Comparison of ENCODE assay signal across 8 mouse cellular contexts in genomic region chr4:101354086-101354855, GRCm38 (mm10).
DNase-seq lines count a peak whose midpoint lies in the region; ATAC-seq and TF ChIP-seq lines count a peak whose summit lies in the region.

No protein-coding gene starts in this region.

- 25% methylated on average over 7 of the region's 7 CpGs for WGBS in embryonic facial prominence, embryonic 14.5 days
- 24% methylated on average over 7 of the region's 7 CpGs for WGBS in hindbrain, embryonic 16.5 days

- no peaks in the 10 kb centered on the region for H3K36me3 ChIP-seq in embryonic facial prominence, embryonic 14.5 days (ENCODE audit: control insufficient read depth, insufficient read depth, low read length)
- no peaks in the 10 kb centered on the region for H3K36me3 ChIP-seq in hindbrain, embryonic 16.5 days (ENCODE audit: control insufficient read depth, insufficient read depth, low read length)
- no peaks in the 10 kb centered on the region for H3K36me3 ChIP-seq in myocyte (ENCODE audit: control insufficient read depth, insufficient read depth)

- peak; percentile 93 for DNase-seq in heart, adult 11 months
- no peak for DNase-seq in heart, postnatal 36 days
- peak; percentile 54 for DNase-seq in embryonic facial prominence, embryonic 14.5 days (ENCODE audit: low spot score)
- no peak for DNase-seq in frontal cortex, adult 2 months (ENCODE audit: extremely low spot score in 1 of 2, low spot score in 1 of 2)
- no peak for DNase-seq in kidney, postnatal 25 days
- no peak for DNase-seq in left cerebral cortex, adult 11 months (ENCODE audit: low spot score)

- H3K9me3 ChIP-seq in embryonic facial prominence, embryonic 14.5 days (ENCODE audit: control insufficient read depth, low read length): no peaks in the 10 kb centered on the region
- H3K9me3 ChIP-seq in hindbrain, embryonic 16.5 days (ENCODE audit: control insufficient read depth, low read length): no peaks in the 10 kb centered on the region

- ATAC-seq in embryonic facial prominence, embryonic 14.5 days (ENCODE audit: low read depth): no peak
- no peak for ATAC-seq in hindbrain, embryonic 16.5 days

- peak overlapping the region; percentile 25; the same call in 1 of the 2 replicates for H3K27ac ChIP-seq in embryonic facial prominence, embryonic 14.5 days (replicated peaks; ENCODE audit: low read depth, low read length)
- H3K27ac ChIP-seq in hindbrain, embryonic 16.5 days (ENCODE audit: low read depth, low read length): 0 out of 2 replicates have a peak overlapping the region, but pooled peaks have one; percentile 44

- H3K4me1 ChIP-seq in embryonic facial prominence, embryonic 14.5 days (ENCODE audit: control insufficient read depth, insufficient read depth, low read length): peaks cover 14% of the 10 kb centered on the region
- H3K4me1 ChIP-seq in hindbrain, embryonic 16.5 days (ENCODE audit: control insufficient read depth, insufficient read depth, low read depth, low read length): peaks cover 22% of the 10 kb centered on the region

- intact Hi-C loops in heart, postnatal 36 days (cut with DNase I): loop anchor here (2.0 kb wide), 2 partner anchors 89 to 289 kb away; partner anchors contain the start of gene Jak1

- H3K4me2 ChIP-seq in embryonic facial prominence, embryonic 14.5 days (ENCODE audit: low read depth, low read length): peak overlapping the region; percentile 70
- H3K4me2 ChIP-seq in hindbrain, embryonic 16.5 days (ENCODE audit: low read length): peak overlapping the region; percentile 83
- H3K4me2 ChIP-seq in myocyte (ENCODE audit: low read depth): peak overlapping the region; percentile 94

- H3K9ac ChIP-seq in embryonic facial prominence, embryonic 14.5 days (ENCODE audit: low read depth, low read length): peak overlapping the region; percentile 91
- peak overlapping the region; percentile 96 for H3K9ac ChIP-seq in hindbrain, embryonic 16.5 days (ENCODE audit: low read depth, low read length)

- H3K79me2 ChIP-seq in myocyte (ENCODE audit: control insufficient read depth, insufficient read depth): no peaks in the 10 kb centered on the region

- TF ChIP-seq POLR2A in myocyte (IDR thresholded peaks at IDR 0.05; ENCODE audit: insufficient read length, low read depth): no peak

- H3K4me3 ChIP-seq in embryonic facial prominence, embryonic 14.5 days (ENCODE audit: low read depth, low read length): peak overlapping the region; percentile 84
- peak overlapping the region; percentile 87 for H3K4me3 ChIP-seq in hindbrain, embryonic 16.5 days (ENCODE audit: low read length)
- peak overlapping the region; percentile 44 for H3K4me3 ChIP-seq in myocyte

- H3K27me3 ChIP-seq in embryonic facial prominence, embryonic 14.5 days (replicated peaks; ENCODE audit: control insufficient read depth, insufficient read depth, low read length): no peaks in the 10 kb centered on the region
- no peaks in the 10 kb centered on the region for H3K27me3 ChIP-seq in hindbrain, embryonic 16.5 days (replicated peaks; ENCODE audit: control insufficient read depth, insufficient read depth, low read length)
- H3K27me3 ChIP-seq in myocyte (ENCODE audit: control insufficient read depth, insufficient read depth, insufficient read length): no peaks in the 10 kb centered on the region

- H3ac ChIP-seq in myocyte (ENCODE audit: control insufficient read depth, insufficient read length): no peak overlapping the region

TF ChIP-seq in myocyte, 11 proteins besides CTCF, POLR2A, EP300 and RAD21:
- peak in 2 of 3 experiments; percentile 20 to 23 for TF ChIP-seq MYOD1 (IDR thresholded peaks at IDR 0.05; ENCODE audit: control insufficient read depth in 1 of 3, insufficient read length in 2 of 3, low read depth in 2 of 3)
- peak in 1 of 3 experiments; percentile 21 for TF ChIP-seq MYOG (IDR thresholded peaks at IDR 0.05; ENCODE audit: control insufficient read depth in 1 of 3, insufficient read depth in 1 of 3, insufficient read length in 2 of 3, low read depth in 2 of 3)
- no peak for TF ChIP-seq REST (IDR thresholded peaks at IDR 0.05; ENCODE audit: insufficient read depth, insufficient read length)

Comparison
In these comparisons a context has a peak if more than half of its experiments do, and no peak if none do; other contexts are left out.
1. DNase-seq: peak in heart, adult 11 months (single experiment) and embryonic facial prominence, embryonic 14.5 days (single experiment); none in heart, postnatal 36 days (0 of 2), frontal cortex, adult 2 months (0 of 2), kidney, postnatal 25 days (0 of 2) and left cerebral cortex, adult 11 months (single experiment).
2. Peak in every context shown above with its lines, with median percentiles within 50 percentile points of each other: H3K4me2 ChIP-seq and H3K4me3 ChIP-seq.